20 mouse cellular contexts compared by ENCODE assay signal in the genomic region with DNA sequence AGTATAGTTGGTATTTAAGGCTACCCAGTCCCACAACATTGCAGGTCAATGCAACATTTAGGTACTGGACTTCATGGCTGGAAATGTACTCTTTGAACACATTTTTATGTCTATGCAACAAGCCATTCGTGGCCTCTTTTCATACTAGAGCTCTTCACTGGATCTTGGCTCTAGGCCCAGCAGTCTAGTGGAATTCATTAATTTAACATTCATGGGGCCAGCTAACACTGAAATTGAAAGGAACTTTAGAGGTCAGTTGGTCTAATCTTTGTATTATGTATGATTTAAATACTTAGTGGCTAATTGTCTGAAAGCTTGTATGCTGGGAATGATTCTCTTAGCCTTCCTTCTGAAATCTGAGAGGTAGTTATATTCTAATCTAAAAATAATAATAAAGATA.
DNase-seq lines count a peak whose midpoint lies in the region; ATAC-seq lines count a peak whose summit lies in the region.
"Had no signal": no experiment of that assay in that cellular context is flagged by ENCODE, and none has a peak within 500 bp of the region (broad histone marks: within the 10 kb centered on the region; RNA-seq: fewer than 3 reads in every experiment).

No protein-coding gene starts in this region.

- H3K36me3 ChIP-seq in hindbrain, embryonic 14.5 days (replicated peaks; ENCODE audit: control insufficient read depth, insufficient read depth), result no peaks in the 10 kb centered on the region
- no peaks in the 10 kb centered on the region for H3K36me3 ChIP-seq in hindbrain, embryonic 12.5 days
- H3K36me3 ChIP-seq in intestine, embryonic 15.5 days, result no peaks in the 10 kb centered on the region
- H3K36me3 ChIP-seq: forebrain, embryonic 12.5 days; heart, embryonic 10.5 days had no signal

- WGBS in hindbrain, embryonic 14.5 days, result 53% methylated on average over 1 of the region's 1 CpGs
- WGBS in hindbrain, embryonic 12.5 days, result 61% methylated on average over 1 of the region's 1 CpGs
- WGBS in intestine, embryonic 15.5 days, result 35% methylated on average over 1 of the region's 1 CpGs

- no peak for ATAC-seq in hindbrain, embryonic 14.5 days (ENCODE audit: low FRiP score)
- ATAC-seq in hindbrain, embryonic 12.5 days (ENCODE audit: low FRiP score), result no peak
- ATAC-seq in intestine, embryonic 15.5 days, result no peak
- ATAC-seq: activated CD4-positive, CD25-positive, alpha-beta regulatory T cell, adult 4 months; midbrain, embryonic 16.5 days had no signal

- no peak overlapping the region for H3K4me2 ChIP-seq in hindbrain, embryonic 14.5 days (replicated peaks)
- no peak overlapping the region for H3K4me2 ChIP-seq in hindbrain, embryonic 12.5 days (replicated peaks)
- no peak overlapping the region for H3K4me2 ChIP-seq in intestine, embryonic 15.5 days (replicated peaks)
- H3K4me2 ChIP-seq: forebrain, embryonic 12.5 days had no signal

- H3K4me3 ChIP-seq in hindbrain, embryonic 14.5 days (replicated peaks; ENCODE audit: low read length), result no peak overlapping the region
- no peak overlapping the region for H3K4me3 ChIP-seq in hindbrain, embryonic 12.5 days
- H3K4me3 ChIP-seq in intestine, embryonic 15.5 days (replicated peaks), result no peak overlapping the region
- H3K4me3 ChIP-seq: forebrain, embryonic 12.5 days; heart, embryonic 10.5 days had no signal

- no peaks in the 10 kb centered on the region for H3K4me1 ChIP-seq in hindbrain, embryonic 14.5 days (replicated peaks; ENCODE audit: control insufficient read depth, insufficient read depth, low read length)
- no peaks in the 10 kb centered on the region for H3K4me1 ChIP-seq in hindbrain, embryonic 12.5 days
- no peaks in the 10 kb centered on the region for H3K4me1 ChIP-seq in intestine, embryonic 15.5 days (replicated peaks)
- H3K4me1 ChIP-seq: forebrain, embryonic 12.5 days; heart, embryonic 10.5 days had no signal

- peak; percentile 31 for DNase-seq in hindbrain, embryonic 14.5 days (ENCODE audit: low spot score)
- peak; percentile 4 to 27 for DNase-seq in kidney, postnatal 36 days
- DNase-seq in kidney, postnatal 4 days, result no peak
- DNase-seq in retina, postnatal 1 day, result peak; percentile 7
- no peak for DNase-seq in retina, embryonic 14.5 days (ENCODE audit: low spot score)
- DNase-seq: adrenal gland, adult 8-10 months; cerebellum, adult 9-11 months; gastrocnemius, postnatal 10 days; heart, postnatal 4 days; left cerebral cortex, postnatal 4 days; lung, postnatal 10 days; thymus, adult 2 months; thymus, postnatal 4 days had no signal

- H3K9ac ChIP-seq in hindbrain, embryonic 14.5 days, result no peak overlapping the region
- H3K9ac ChIP-seq in hindbrain, embryonic 12.5 days, result no peak overlapping the region
- H3K9ac ChIP-seq in intestine, embryonic 15.5 days, result no peak overlapping the region
- H3K9ac ChIP-seq: forebrain, embryonic 12.5 days had no signal

- H3K27ac ChIP-seq in hindbrain, embryonic 14.5 days, result no peak overlapping the region
- H3K27ac ChIP-seq in hindbrain, embryonic 12.5 days, result no peak overlapping the region
- H3K27ac ChIP-seq in intestine, embryonic 15.5 days, result no peak overlapping the region
- H3K27ac ChIP-seq: forebrain, embryonic 12.5 days; heart, embryonic 10.5 days; stomach, postnatal 0 days had no signal

- H3K27me3 ChIP-seq in hindbrain, embryonic 14.5 days (ENCODE audit: control insufficient read depth, insufficient read depth, low read length), result no peaks in the 10 kb centered on the region
- H3K27me3 ChIP-seq in hindbrain, embryonic 12.5 days, result no peaks in the 10 kb centered on the region
- H3K27me3 ChIP-seq in intestine, embryonic 15.5 days (replicated peaks), result no peaks in the 10 kb centered on the region
- H3K27me3 ChIP-seq: forebrain, embryonic 12.5 days had no signal

- peaks cover 7% of the 10 kb centered on the region; the same call in 1 of the 2 replicates for H3K9me3 ChIP-seq in hindbrain, embryonic 14.5 days (ENCODE audit: control insufficient read depth, low read length)
- no peaks in the 10 kb centered on the region for H3K9me3 ChIP-seq in hindbrain, embryonic 12.5 days (replicated peaks)
- H3K9me3 ChIP-seq in intestine, embryonic 15.5 days, result no peaks in the 10 kb centered on the region
- H3K9me3 ChIP-seq: forebrain, embryonic 12.5 days; heart, embryonic 10.5 days had no signal

Comparison
In these comparisons a context has a peak if more than half of its experiments do, and no peak if none do; other contexts are left out.
1. DNase-seq: peak in hindbrain, embryonic 14.5 days (single experiment), kidney, postnatal 36 days (2 of 2) and retina, postnatal 1 day (single experiment); none in kidney, postnatal 4 days (0 of 2) and retina, embryonic 14.5 days (single experiment).